Mouse (Mus musculus): ENCODE data around the gene Nt5c3b.

The Nt5c3b gene

GRCm38 (mm10) chr11:100398517-100398916 is 43.1 kb downstream of the Nt5c3b start:
- DNase-seq: no peak

- peak; percentile 100 for DNase-seq
Measured at GRCm38 (mm10) chr11:100397600-100398389, 43.8 kb downstream of the Nt5c3b start, which contains the start of gene Jup. Jup (minus strand) TSS chr11:100397763.

GRCm38 (mm10) chr11:100396886-100397599 is 44.6 kb downstream of the Nt5c3b start:
- peak; percentile 65 to 70 for DNase-seq

- peak; percentile 68 to 76 for DNase-seq
Measured at GRCm38 (mm10) chr11:100395861-100396631, 45.6 kb downstream of the Nt5c3b start.

- peak; percentile 82 to 90 for DNase-seq
Measured at GRCm38 (mm10) chr11:100395200-100395599, 46.4 kb downstream of the Nt5c3b start.

- no peak for DNase-seq
Measured at GRCm38 (mm10) chr11:100394353-100395074, 47.1 kb downstream of the Nt5c3b start.

GRCm38 (mm10) chr11:100393733-100394132 is 47.9 kb downstream of the Nt5c3b start:
- DNase-seq: peak in 1 of 2 experiments; percentile 50

GRCm38 (mm10) chr11:100392958-100393357 is 48.6 kb downstream of the Nt5c3b start:
- DNase-seq: no peak

- DNase-seq: no peak
Measured at GRCm38 (mm10) chr11:100391884-100392345, 49.7 kb downstream of the Nt5c3b start.

- DNase-seq: peak; percentile 90 to 94
Measured at GRCm38 (mm10) chr11:100391081-100391883, 50.3 kb downstream of the Nt5c3b start.

- DNase-seq: peak; percentile 83 to 90
Measured at GRCm38 (mm10) chr11:100389931-100390445, 51.6 kb downstream of the Nt5c3b start.

- DNase-seq: peak; percentile 84 to 88
Measured at GRCm38 (mm10) chr11:100388588-100388987, 53.0 kb downstream of the Nt5c3b start.

GRCm38 (mm10) chr11:100387589-100388375 is 53.8 kb downstream of the Nt5c3b start:
- DNase-seq: peak; percentile 73 to 84

- DNase-seq: no peak
Measured at GRCm38 (mm10) chr11:100387111-100387510, 54.5 kb downstream of the Nt5c3b start.

- peak; percentile 80 to 88 for DNase-seq
Measured at GRCm38 (mm10) chr11:100386586-100386985, 55.0 kb downstream of the Nt5c3b start.

GRCm38 (mm10) chr11:100385016-100385415 is 56.6 kb downstream of the Nt5c3b start:
- no peak for DNase-seq

- no peak for DNase-seq
Measured at GRCm38 (mm10) chr11:100382682-100383081, 58.9 kb downstream of the Nt5c3b start.

- DNase-seq: no peak
Measured at GRCm38 (mm10) chr11:100379311-100379710, 62.3 kb downstream of the Nt5c3b start.

- DNase-seq: no peak
Measured at GRCm38 (mm10) chr11:100378446-100378845, 63.2 kb downstream of the Nt5c3b start.

- no peak for DNase-seq
Measured at GRCm38 (mm10) chr11:100377989-100378388, 63.6 kb downstream of the Nt5c3b start.

All from lung, adult 18-20 months (tissue).